Mouse (Mus musculus) lung, postnatal 0 days (tissue): Measurements from ENCODE around the gene Lmod1.

ENCODE experiments used
- CTCF ChIP-seq: IDR thresholded peaks from 2 replicates; pipeline ENCODE4 v1.5.1; 2016; ENCODE audit warnings: antibody characterized with exemption, mild to moderate bottlenecking
- EP300 ChIP-seq: IDR thresholded peaks from 2 replicates; pipeline ENCODE4 v1.6.1; 2016; ENCODE audit warnings: antibody characterized with exemption, mild to moderate bottlenecking, control low read depth

DNA sequence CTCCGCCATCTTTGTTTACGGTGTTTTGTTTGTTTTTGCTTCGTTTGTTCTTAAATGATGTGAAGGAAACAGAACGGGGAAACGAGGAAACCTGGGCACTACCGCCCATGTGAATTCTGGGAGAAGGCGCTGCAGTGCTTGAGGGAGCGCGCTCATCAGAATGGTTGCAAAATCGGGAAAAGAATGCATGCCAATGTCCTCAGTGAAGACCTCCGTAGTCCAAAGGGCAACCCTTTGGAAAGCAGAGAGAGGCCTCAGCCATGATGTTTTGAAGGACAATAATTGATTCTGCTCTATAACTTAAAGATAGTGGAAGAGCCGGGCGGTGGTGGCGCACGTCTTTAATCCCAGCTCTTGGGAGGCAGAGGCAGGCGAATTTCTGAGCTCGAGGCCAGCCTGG is 42.8 kb upstream of the Lmod1 start:
- no peak for TF ChIP-seq CTCF
- TF ChIP-seq EP300, result no peak
